Mouse (Mus musculus): Measurements from ENCODE around the gene Clmn.

Gene Clmn

GRCm38 (mm10) chr12:104765761-104766160 lies 99.1 kb downstream of the Clmn start:
- Histone ChIP-seq H3K36me3 (ENCODE audit: insufficient read depth, low read length) (peaks cover under 1% of the 10 kb centered on the region; the same call in 1 of the 2 replicates), H3K9me3 (ENCODE audit: low read length) (no peaks in the 10 kb centered on the region), H3K4me1 (replicated peaks; ENCODE audit: low read depth, low read length) (peaks cover 92% of the 10 kb centered on the region), H3K4me3 (replicated peaks; ENCODE audit: low read length) (no peak overlapping the region), H3K27me3 (ENCODE audit: insufficient read depth, low read length) (no peaks in the 10 kb centered on the region)
- TF ChIP-seq NANOG (IDR thresholded peaks at IDR 0.05; ENCODE audit: borderline replicate concordance, low read length) (no peak), POU5F1 (IDR thresholded peaks at IDR 0.05; ENCODE audit: borderline replicate concordance, low read length) (no peak), CTCF (conservative IDR thresholded peaks at IDR 0.05; ENCODE audit: low read length) (no peak)

GRCm38 (mm10) chr12:104765116-104765515 lies 99.8 kb downstream of the Clmn start:
- Histone ChIP-seq H3K9me3 (ENCODE audit: low read length) (no peaks in the 10 kb centered on the region), H3K27me3 (ENCODE audit: insufficient read depth, low read length) (no peaks in the 10 kb centered on the region), H3K4me1 (replicated peaks; ENCODE audit: low read depth, low read length) (peaks cover 92% of the 10 kb centered on the region), H3K36me3 (ENCODE audit: insufficient read depth, low read length) (peaks cover 7% of the 10 kb centered on the region; the same call in 1 of the 2 replicates), H3K4me3 (replicated peaks; ENCODE audit: low read length) (no peak overlapping the region)
- TF ChIP-seq CTCF (conservative IDR thresholded peaks at IDR 0.05; ENCODE audit: low read length) (no peak), POU5F1 (IDR thresholded peaks at IDR 0.05; ENCODE audit: borderline replicate concordance, low read length) (no peak), NANOG (IDR thresholded peaks at IDR 0.05; ENCODE audit: borderline replicate concordance, low read length) (no peak)

- Histone ChIP-seq H3K36me3 (ENCODE audit: insufficient read depth, low read length) (peaks cover 14% of the 10 kb centered on the region; the same call in 1 of the 2 replicates), H3K4me1 (replicated peaks; ENCODE audit: low read depth, low read length) (peaks cover 93% of the 10 kb centered on the region), H3K27me3 (ENCODE audit: insufficient read depth, low read length) (no peaks in the 10 kb centered on the region), H3K9me3 (ENCODE audit: low read length) (no peaks in the 10 kb centered on the region), H3K4me3 (replicated peaks; ENCODE audit: low read length) (peak overlapping the region; percentile 48)
- peak; percentile 64 for TF ChIP-seq NANOG (IDR thresholded peaks at IDR 0.05; ENCODE audit: borderline replicate concordance, low read length)
- peak; percentile 75 for TF ChIP-seq POU5F1 (IDR thresholded peaks at IDR 0.05; ENCODE audit: borderline replicate concordance, low read length)
- TF ChIP-seq CTCF (conservative IDR thresholded peaks at IDR 0.05; ENCODE audit: low read length): no peak
Observed at GRCm38 (mm10) chr12:104763918-104764317, 101.0 kb downstream of the Clmn start.

DNA sequence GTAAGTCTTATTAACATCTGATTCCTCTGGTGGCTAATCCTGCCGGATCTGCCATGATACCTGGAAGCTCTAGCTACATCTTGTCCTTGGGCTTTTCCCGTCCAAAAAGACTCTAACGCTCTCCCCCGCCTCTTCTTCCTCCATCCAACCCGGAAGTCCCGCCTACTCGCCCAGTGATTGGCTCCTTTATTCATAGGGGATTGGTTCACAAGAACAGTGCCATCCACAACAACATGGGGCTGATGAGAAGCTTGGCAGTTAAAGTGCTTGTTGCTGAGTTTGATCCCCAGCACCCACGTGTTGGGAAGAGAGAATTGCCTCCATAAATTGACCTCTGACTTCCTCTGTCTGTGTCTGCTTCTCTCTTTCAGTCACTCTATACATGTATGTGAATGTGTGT lies 103.5 kb downstream of the Clmn start:
- Histone ChIP-seq H3K27me3 (ENCODE audit: insufficient read depth, low read length) (no peaks in the 10 kb centered on the region), H3K36me3 (ENCODE audit: insufficient read depth, low read length) (peaks cover 14% of the 10 kb centered on the region; the same call in 1 of the 2 replicates), H3K4me3 (replicated peaks; ENCODE audit: low read length) (peak overlapping the region; percentile 89), H3K9me3 (ENCODE audit: low read length) (no peaks in the 10 kb centered on the region), H3K4me1 (replicated peaks; ENCODE audit: low read depth, low read length) (peaks cover 91% of the 10 kb centered on the region)
- TF ChIP-seq POU5F1 (IDR thresholded peaks at IDR 0.05; ENCODE audit: borderline replicate concordance, low read length) (no peak), CTCF (conservative IDR thresholded peaks at IDR 0.05; ENCODE audit: low read length) (no peak), NANOG (IDR thresholded peaks at IDR 0.05; ENCODE audit: borderline replicate concordance, low read length) (no peak)

GRCm38 (mm10) chr12:104758066-104758465 lies 106.8 kb downstream of the Clmn start:
- peaks cover 14% of the 10 kb centered on the region; the same call in 1 of the 2 replicates for H3K36me3 ChIP-seq (ENCODE audit: insufficient read depth, low read length)
- no peak overlapping the region for H3K4me3 ChIP-seq (replicated peaks; ENCODE audit: low read length)
- no peaks in the 10 kb centered on the region for H3K27me3 ChIP-seq (ENCODE audit: insufficient read depth, low read length)
- TF ChIP-seq NANOG (IDR thresholded peaks at IDR 0.05; ENCODE audit: borderline replicate concordance, low read length) (no peak), CTCF (conservative IDR thresholded peaks at IDR 0.05; ENCODE audit: low read length) (no peak), POU5F1 (IDR thresholded peaks at IDR 0.05; ENCODE audit: borderline replicate concordance, low read length) (no peak)
- H3K9me3 ChIP-seq (ENCODE audit: low read length): no peaks in the 10 kb centered on the region
- H3K4me1 ChIP-seq (replicated peaks; ENCODE audit: low read depth, low read length): peaks cover 60% of the 10 kb centered on the region

DNA sequence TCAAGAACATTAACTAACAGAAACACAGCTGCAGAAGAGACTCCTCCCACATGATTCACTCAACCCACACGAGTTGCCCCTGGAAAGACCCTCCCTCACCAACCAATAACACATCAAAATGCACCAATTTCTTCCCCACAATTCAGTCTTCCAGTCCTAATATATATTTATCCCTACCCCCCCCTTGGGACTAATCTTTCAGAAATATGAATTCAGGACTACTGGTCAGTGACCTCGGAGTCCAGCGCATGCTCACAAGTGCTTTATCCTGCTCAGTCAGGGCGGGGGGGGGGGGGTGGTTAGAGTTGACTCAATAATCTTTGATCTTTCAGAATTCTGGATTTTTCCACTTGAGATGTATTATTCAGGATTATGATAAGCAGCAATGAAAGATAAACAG lies 111.2 kb downstream of the Clmn start:
- Histone ChIP-seq H3K27me3 (ENCODE audit: insufficient read depth, low read length) (no peaks in the 10 kb centered on the region), H3K4me1 (replicated peaks; ENCODE audit: low read depth, low read length) (peaks cover 58% of the 10 kb centered on the region), H3K4me3 (replicated peaks; ENCODE audit: low read length) (no peak overlapping the region), H3K36me3 (ENCODE audit: insufficient read depth, low read length) (peaks cover 14% of the 10 kb centered on the region), H3K9me3 (ENCODE audit: low read length) (no peaks in the 10 kb centered on the region)
- TF ChIP-seq NANOG (IDR thresholded peaks at IDR 0.05; ENCODE audit: borderline replicate concordance, low read length): no peak
- TF ChIP-seq CTCF (conservative IDR thresholded peaks at IDR 0.05; ENCODE audit: low read length): no peak
- TF ChIP-seq POU5F1 (IDR thresholded peaks at IDR 0.05; ENCODE audit: borderline replicate concordance, low read length): no peak

- TF ChIP-seq NANOG (IDR thresholded peaks at IDR 0.05; ENCODE audit: borderline replicate concordance, low read length) (no peak), POU5F1 (IDR thresholded peaks at IDR 0.05; ENCODE audit: borderline replicate concordance, low read length) (no peak), CTCF (conservative IDR thresholded peaks at IDR 0.05; ENCODE audit: low read length) (no peak)
- H3K4me1 ChIP-seq (replicated peaks; ENCODE audit: low read depth, low read length): peaks cover 42% of the 10 kb centered on the region
- H3K4me3 ChIP-seq (replicated peaks; ENCODE audit: low read length): peak within 1 kb of the TSS; percentile 86
- peaks cover 22% of the 10 kb centered on the region for H3K36me3 ChIP-seq (ENCODE audit: insufficient read depth, low read length)
- no peaks in the 10 kb centered on the region for H3K27me3 ChIP-seq (ENCODE audit: insufficient read depth, low read length)
- no peaks in the 10 kb centered on the region for H3K9me3 ChIP-seq (ENCODE audit: low read length)
Observed at GRCm38 (mm10) chr12:104751814-104752765, 112.8 kb downstream of the Clmn start, which contains the start of gene Dicer1. Dicer1 (minus strand) TSS chr12:104751952.

- Histone ChIP-seq H3K4me3 (replicated peaks; ENCODE audit: low read length) (peak overlapping the region; percentile 86), H3K9me3 (ENCODE audit: low read length) (no peaks in the 10 kb centered on the region), H3K27me3 (ENCODE audit: insufficient read depth, low read length) (no peaks in the 10 kb centered on the region), H3K4me1 (replicated peaks; ENCODE audit: low read depth, low read length) (peaks cover 37% of the 10 kb centered on the region), H3K36me3 (ENCODE audit: insufficient read depth, low read length) (peaks cover 25% of the 10 kb centered on the region)
- TF ChIP-seq POU5F1 (IDR thresholded peaks at IDR 0.05; ENCODE audit: borderline replicate concordance, low read length): no peak
- no peak for TF ChIP-seq CTCF (conservative IDR thresholded peaks at IDR 0.05; ENCODE audit: low read length)
- TF ChIP-seq NANOG (IDR thresholded peaks at IDR 0.05; ENCODE audit: borderline replicate concordance, low read length): no peak
Observed at GRCm38 (mm10) chr12:104751331-104751813, 113.5 kb downstream of the Clmn start.

Measured in E14TG2a.4 (cell line).